Comparison of ENCODE assay signal across 1 mouse cellular context in the genomic region with DNA sequence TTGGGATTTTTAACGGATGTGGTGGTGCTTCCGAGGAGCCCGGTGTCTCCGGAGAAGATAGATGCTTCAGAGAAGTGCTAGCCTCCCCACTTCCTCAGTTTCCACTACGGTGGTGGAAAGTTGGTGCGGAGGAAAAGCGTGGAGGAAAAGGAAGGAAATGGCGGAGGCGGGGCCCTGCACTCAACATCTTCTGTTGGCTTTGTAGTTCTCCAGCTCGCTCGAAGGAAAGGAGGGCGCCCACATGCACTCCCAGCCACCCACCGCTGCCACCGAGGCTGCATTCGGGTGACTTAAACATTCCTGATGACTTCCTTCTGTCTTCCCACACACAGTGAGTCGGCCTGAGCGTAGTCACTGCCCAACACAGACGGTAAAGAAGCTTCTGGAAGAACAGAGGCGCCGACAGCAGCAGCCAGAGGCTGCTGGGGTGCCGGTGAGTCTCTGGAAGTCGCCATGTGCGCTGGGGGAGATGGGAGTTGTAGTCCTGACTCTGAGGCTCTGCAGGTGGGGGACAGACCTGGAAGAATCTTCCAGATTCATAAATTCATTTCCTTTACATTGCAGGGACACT.
TF ChIP-seq lines count a peak whose summit lies in the region.

No protein-coding gene starts in this region.

TF ChIP-seq in MEL, 35 proteins besides CTCF, POLR2A, EP300 and RAD21:
- TF ChIP-seq CHD1 (IDR thresholded peaks at IDR 0.05; ENCODE audit: low read depth, low read length) (no peak), MAFK (IDR thresholded peaks at IDR 0.05; ENCODE audit: borderline replicate concordance, low read depth, low read length) (no peak), BHLHE40 (IDR thresholded peaks at IDR 0.05; ENCODE audit: borderline replicate concordance, low read depth, low read length) (no peak), TBP (IDR thresholded peaks at IDR 0.05; ENCODE audit: low read depth, low read length) (no peak), ZMIZ1 (IDR thresholded peaks at IDR 0.05; ENCODE audit: low read depth, low read length) (no peak), GATA1 (IDR thresholded peaks at IDR 0.05; ENCODE audit: low read depth, low read length) (no peak), GABPA (IDR thresholded peaks at IDR 0.05; ENCODE audit: low read depth, low read length) (no peak), ZC3H11A (IDR thresholded peaks at IDR 0.05; ENCODE audit: low read depth, low read length) (no peak), NELFE (IDR thresholded peaks at IDR 0.05; ENCODE audit: low read depth, low read length) (no peak), POLR2AphosphoS5 (IDR thresholded peaks at IDR 0.05; ENCODE audit: borderline replicate concordance, low read depth, low read length) (no peak), RCOR1 (IDR thresholded peaks at IDR 0.05; ENCODE audit: low read depth, low read length) (no peak), ZNF384 (IDR thresholded peaks at IDR 0.05; ENCODE audit: low read depth, low read length) (no peak), NRF1 (IDR thresholded peaks at IDR 0.05; ENCODE audit: insufficient read depth, low read depth, low read length, poor library complexity, severe bottlenecking) (no peak), KAT2A (conservative IDR thresholded peaks at IDR 0.05; ENCODE audit: low read depth, low read length) (no peak), MAZ (IDR thresholded peaks at IDR 0.05; ENCODE audit: low read depth, low read length) (no peak), CHD2 (IDR thresholded peaks at IDR 0.05; ENCODE audit: low read length) (no peak), E2F4 (IDR thresholded peaks at IDR 0.05; ENCODE audit: borderline replicate concordance, low read depth, low read length) (no peak), SMC3 (IDR thresholded peaks at IDR 0.05; ENCODE audit: low read depth, low read length) (no peak), MXI1 (IDR thresholded peaks at IDR 0.05; ENCODE audit: low read depth, low read length) (no peak), SIN3A (IDR thresholded peaks at IDR 0.05; ENCODE audit: low read length) (no peak)
TF ChIP-seq in MEL: peak in this region for 0.
